In genomic region chr11:118459051-118459450, GRCm38 (mm10) we compare ENCODE assay signal across 9 mouse cellular contexts. TPM values are rescaled to one million over a fixed set of nuclear protein-coding genes. Genes with fewer than 3 reads are reported as not detected.
A peak's percentile ranks its signal among the peaks of the same experiment; 100 is the strongest.
DNase-seq lines count a peak whose midpoint lies in the region; ATAC-seq and TF ChIP-seq lines count a peak whose summit lies in the region.
"Had no signal": no experiment of that assay in that cellular context is flagged by ENCODE, and none has a peak within 500 bp of the region (broad histone marks: within the 10 kb centered on the region; RNA-seq: fewer than 3 reads in every experiment).

No protein-coding gene starts in this region.

- H3K27ac ChIP-seq in liver, adult 2 months (replicated peaks; ENCODE audit: insufficient read depth, low read depth, low read length) = peak overlapping the region; percentile 11
- H3K27ac ChIP-seq: embryonic facial prominence, embryonic 13.5 days had no signal

- ATAC-seq in common myeloid progenitor, adult 5-6 weeks (replicated peaks; ENCODE audit: low read depth, poor library complexity, severe bottlenecking) = peak; percentile 59

- no peak overlapping the region for H3K9ac ChIP-seq in liver, adult 2 months (ENCODE audit: low read depth, low read length)
- H3K9ac ChIP-seq: embryonic facial prominence, embryonic 13.5 days had no signal

- peak; percentile 68 for DNase-seq in adrenal gland, postnatal 10 days
- DNase-seq in adrenal gland, postnatal 4 days (ENCODE audit: low spot score in 2 of 2) = no peak
- DNase-seq in heart, postnatal 25 days (ENCODE audit: low spot score) = peak; percentile 65
- peak; percentile 50 for DNase-seq in liver, adult 2 months (ENCODE audit: extremely low read depth, low read depth, low spot score)
- DNase-seq in skeletal muscle tissue, adult 2 months (ENCODE audit: low read depth, low spot score) = peak; percentile 74
- DNase-seq in cerebellum, postnatal 36 days = no peak
- no peak for DNase-seq in right cerebral cortex, adult 18-20 months

- intact Hi-C loops in heart, postnatal 25 days (cut with DNase I) = no loop called here

- TF ChIP-seq CTCF in liver, adult 2 months (IDR thresholded peaks at IDR 0.05; ENCODE audit: low read depth, low read length) = no peak

- WGBS in liver, adult 2 months = 46% methylated on average over 8 of the region's 8 CpGs

- no peaks in the 10 kb centered on the region for H3K27me3 ChIP-seq in liver, adult 2 months (ENCODE audit: control insufficient read depth, insufficient read depth, low read length)
- H3K27me3 ChIP-seq: embryonic facial prominence, embryonic 13.5 days had no signal

- no peak for TF ChIP-seq POLR2A in liver, adult 2 months (IDR thresholded peaks at IDR 0.05; ENCODE audit: extremely low read depth, insufficient read depth, low read length)

- H3K36me3 ChIP-seq in liver, adult 2 months (ENCODE audit: control insufficient read depth, insufficient read depth, low read length) = no peaks in the 10 kb centered on the region
- H3K36me3 ChIP-seq: embryonic facial prominence, embryonic 13.5 days had no signal

- H3K4me3 ChIP-seq in liver, adult 2 months (ENCODE audit: insufficient read depth, low read depth, low read length) = no peak overlapping the region
- H3K4me3 ChIP-seq: embryonic facial prominence, embryonic 13.5 days had no signal

- H3K4me1 ChIP-seq in liver, adult 2 months (ENCODE audit: control insufficient read depth, insufficient read depth, low read length) = peaks cover under 1% of the 10 kb centered on the region

- H3K79me2 ChIP-seq in liver, adult 2 months (ENCODE audit: control insufficient read depth, insufficient read depth, low read length) = no peaks in the 10 kb centered on the region

RNA-seq across cellular contexts. Expression of gene Engase, which starts 17.6 kb away (rescaled TPM):
- total RNA-seq in adrenal gland, postnatal 10 days (2021) = 10 to 100 TPM; 12.7 to 16.3 TPM
- total RNA-seq in adrenal gland, postnatal 4 days (2021) = 10 to 100 TPM; 19.6 to 22.3 TPM
- total RNA-seq in common myeloid progenitor, adult 5-6 weeks (2017) = 2.8 and 4.6 TPM in 2 replicates
- total RNA-seq in heart, postnatal 25 days (2021) = 1 to 10 TPM; 5.7 to 6.3 TPM
- 3.0 and 3.6 TPM in 2 replicates for total RNA-seq in liver, adult 2 months (2014; rRNA removed)
- polyA plus RNA-seq in liver, adult 2 months (2012; rRNA removed) = 8.1 and 8.3 TPM in 2 replicates

RNA-seq across cellular contexts. Expression of gene C1qtnf1, which starts 31.0 kb away (rescaled TPM):
- 10 to 100 TPM; 27.7 to 28.7 TPM for total RNA-seq in adrenal gland, postnatal 10 days (2021)
- 10 to 100 TPM; 25.0 to 33.4 TPM for total RNA-seq in adrenal gland, postnatal 4 days (2021)
- not detected in 2 replicates for total RNA-seq in common myeloid progenitor, adult 5-6 weeks (2017)
- total RNA-seq in heart, postnatal 25 days (2021) = 10 to 100 TPM; 17.7 to 31.0 TPM
- total RNA-seq in liver, adult 2 months (2014; rRNA removed) = 6.6 and 9.9 TPM in 2 replicates
- 8.1 and 9.2 TPM in 2 replicates for polyA plus RNA-seq in liver, adult 2 months (2012; rRNA removed)

RNA-seq across cellular contexts. Expression of gene Cant1, which starts 40.2 kb away (rescaled TPM):
- 10 to 100 TPM; 29.7 to 29.8 TPM for total RNA-seq in adrenal gland, postnatal 10 days (2021)
- total RNA-seq in adrenal gland, postnatal 4 days (2021) = 10 to 100 TPM; 33.7 to 36.5 TPM
- total RNA-seq in common myeloid progenitor, adult 5-6 weeks (2017) = 12.1 and 21.0 TPM in 2 replicates
- total RNA-seq in heart, postnatal 25 days (2021) = 10 to 100 TPM; 16.0 to 17.2 TPM
- total RNA-seq in liver, adult 2 months (2014; rRNA removed) = 11.4 and 16.4 TPM in 2 replicates
- 23.0 and 25.7 TPM in 2 replicates for polyA plus RNA-seq in liver, adult 2 months (2012; rRNA removed)

RNA-seq across cellular contexts. Expression of gene Lgals3bp, which starts 57.2 kb away (rescaled TPM):
- total RNA-seq in adrenal gland, postnatal 10 days (2021) = 10 to 100 TPM; 55.4 to 58.3 TPM
- 10 to 100 TPM; 60.6 to 61.6 TPM for total RNA-seq in adrenal gland, postnatal 4 days (2021)
- 107 and 108 TPM in 2 replicates for total RNA-seq in common myeloid progenitor, adult 5-6 weeks (2017)
- total RNA-seq in heart, postnatal 25 days (2021) = 10 to 100 TPM; 19.2 to 24.0 TPM
- total RNA-seq in liver, adult 2 months (2014; rRNA removed) = 20.2 and 23.9 TPM in 2 replicates
- 136 and 216 TPM in 2 replicates for polyA plus RNA-seq in liver, adult 2 months (2012; rRNA removed)

Comparison
In these comparisons a context has a peak if more than half of its experiments do, and no peak if none do; other contexts are left out.
1. DNase-seq: peak in adrenal gland, postnatal 10 days (single experiment), heart, postnatal 25 days (single experiment), liver, adult 2 months (single experiment) and skeletal muscle tissue, adult 2 months (single experiment); none in adrenal gland, postnatal 4 days (0 of 2), cerebellum, postnatal 36 days (0 of 2) and right cerebral cortex, adult 18-20 months (single experiment).